Mouse (Mus musculus) erythroblast, embryonic 14.5 days (primary cell): Measurements from ENCODE around the gene Mcu. TPM values are rescaled to one million over a fixed set of nuclear protein-coding genes. Genes with fewer than 3 reads are reported as not detected.

Experiments
- H3K27me3 ChIP-seq: 2 replicates; pipeline ENCODE4 v1.6.1; 2012; ENCODE audit warnings: inconsistent platforms; ENCODE audit not compliant: control insufficient read depth
- H3K36me3 ChIP-seq: 2 replicates; pipeline ENCODE4 v1.6.1; 2012; ENCODE audit warnings: mild to moderate bottlenecking, inconsistent platforms; ENCODE audit not compliant: control insufficient read depth
- H3K4me1 ChIP-seq: 2 replicates; pipeline ENCODE4 v1.6.1; 2012; ENCODE audit warnings: inconsistent platforms; ENCODE audit not compliant: control insufficient read depth
- H3K4me3 ChIP-seq: replicated peaks from 2 replicates; pipeline ENCODE3; 2012; ENCODE audit warnings: moderate library complexity, mild to moderate bottlenecking, inconsistent platforms
- H3K9me3 ChIP-seq: 2 replicates; pipeline ENCODE4 v1.6.1; 2012; ENCODE audit warnings: low read length, inconsistent platforms, mixed read lengths; ENCODE audit not compliant: control insufficient read depth
- GATA1 ChIP-seq: IDR thresholded peaks from 2 replicates; pipeline ENCODE4 v1.6.1; 2012; ENCODE audit warnings: low read length, inconsistent platforms, mixed read lengths
- TAL1 ChIP-seq: IDR thresholded peaks from 3 replicates; pipeline ENCODE4 v1.6.1; 2012; ENCODE audit warnings: low read length, inconsistent platforms, mixed read lengths
- polyA plus RNA-seq: library from polyadenylated mRNA; stranded (reverse); fragments of >175 nt; gene quantifications from 2 replicates; pipeline ENCODE4 v1.2.3, GENCODE M21; 2012

The Mcu gene
- polyA plus RNA-seq: 0.36 and 0.67 TPM in 2 replicates

DNA sequence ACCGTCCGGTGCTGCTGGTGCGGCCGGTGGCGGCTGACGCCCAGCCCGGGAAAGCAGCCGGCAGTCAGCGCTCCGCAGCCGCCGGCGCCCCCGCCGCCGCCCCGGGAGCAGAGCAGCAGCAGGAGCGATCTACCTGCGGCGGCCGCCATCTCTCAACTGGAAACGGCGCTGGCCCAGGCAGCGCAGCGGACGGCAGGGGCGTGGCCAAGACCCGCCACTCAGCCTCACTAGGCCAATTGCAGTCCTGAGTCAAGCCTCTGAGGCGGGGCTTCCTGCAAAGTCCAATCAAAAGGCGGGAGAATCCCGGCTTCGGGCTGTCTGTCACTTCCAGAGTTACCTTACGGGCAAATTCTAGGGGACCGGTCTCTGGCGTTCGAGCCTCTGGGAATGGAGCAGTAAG is at the start of gene Mcu:
TSS of gene Mcu (minus strand) at position 171 of the 400 bp plus-strand sequence.
- TF ChIP-seq GATA1: no peak
- no peak for TF ChIP-seq TAL1
- Histone ChIP-seq H3K4me1 (peaks cover 24% of the 10 kb centered on the region), H3K9me3 (no peaks in the 10 kb centered on the region), H3K27me3 (peaks cover 27% of the 10 kb centered on the region), H3K36me3 (no peaks in the 10 kb centered on the region), H3K4me3 (peak within 1 kb of the TSS; percentile 88)

DNA sequence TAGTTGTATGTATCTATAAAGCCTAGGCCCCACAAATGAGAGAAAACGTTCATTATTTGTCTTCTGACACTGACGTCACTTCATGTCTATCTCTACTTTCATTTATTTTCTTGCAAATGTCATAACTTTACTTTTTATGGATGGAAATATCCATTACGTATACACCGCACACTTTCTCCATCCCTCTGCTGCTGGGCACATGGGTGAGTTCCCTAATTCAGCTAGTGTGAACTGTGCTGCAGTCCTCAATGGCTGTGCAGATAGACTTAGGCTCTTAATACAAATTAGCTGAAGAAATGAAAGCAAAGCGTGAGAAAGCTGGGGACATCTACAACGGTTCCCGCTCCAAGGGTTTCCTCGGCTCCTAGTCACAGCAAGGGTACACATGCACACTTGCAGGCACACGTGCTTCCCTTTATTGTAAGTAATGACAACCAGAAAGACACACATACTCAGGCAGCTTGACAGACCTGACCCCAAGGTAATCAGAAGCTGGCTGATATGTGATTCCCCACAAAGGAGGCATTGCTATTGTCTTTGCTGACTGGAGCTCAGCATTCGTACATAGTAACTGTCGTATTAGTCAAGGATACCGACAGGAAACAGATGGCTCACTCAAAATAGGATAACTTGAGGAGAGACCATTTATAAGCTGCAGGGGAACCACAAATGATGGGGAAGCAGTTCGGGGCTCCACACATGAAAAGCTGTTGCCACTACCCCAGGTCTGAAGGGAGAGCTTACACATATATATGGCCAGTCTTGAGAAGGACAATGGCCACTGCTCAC is 49.2 kb upstream of the Mcu start:
- H3K4me1 ChIP-seq: no peaks in the 10 kb centered on the region
- H3K36me3 ChIP-seq: no peaks in the 10 kb centered on the region
- TF ChIP-seq TAL1 (no peak), GATA1 (no peak)
- H3K27me3 ChIP-seq: no peaks in the 10 kb centered on the region
- no peak overlapping the region for H3K4me3 ChIP-seq
- H3K9me3 ChIP-seq: no peaks in the 10 kb centered on the region

DNA sequence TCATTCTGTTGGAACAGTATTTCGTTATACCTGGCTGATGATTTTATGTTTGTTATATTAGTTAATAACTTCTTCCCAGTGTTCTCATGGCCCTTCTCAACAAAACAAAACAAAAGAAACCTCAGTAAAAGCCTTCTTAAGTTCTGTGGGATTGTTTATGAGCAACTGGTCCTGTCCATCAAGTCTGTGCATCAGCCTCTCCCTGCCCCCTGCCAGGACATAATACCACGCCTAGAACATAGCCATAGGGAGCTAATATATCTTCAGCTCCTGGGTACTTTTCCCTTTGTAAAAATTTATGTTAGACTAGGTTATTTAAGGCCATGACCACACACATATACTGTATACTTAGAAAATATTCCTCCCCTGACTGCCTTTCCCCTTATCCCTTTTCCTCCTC is 48.3 kb upstream of the Mcu start:
- no peaks in the 10 kb centered on the region for H3K4me1 ChIP-seq
- H3K9me3 ChIP-seq: no peaks in the 10 kb centered on the region
- H3K36me3 ChIP-seq: no peaks in the 10 kb centered on the region
- no peak for TF ChIP-seq TAL1
- H3K27me3 ChIP-seq: no peaks in the 10 kb centered on the region
- no peak overlapping the region for H3K4me3 ChIP-seq

- Histone ChIP-seq H3K4me3 (no peak overlapping the region), H3K4me1 (no peaks in the 10 kb centered on the region), H3K36me3 (no peaks in the 10 kb centered on the region), H3K9me3 (no peaks in the 10 kb centered on the region), H3K27me3 (no peaks in the 10 kb centered on the region)
- no peak for TF ChIP-seq GATA1
- no peak for TF ChIP-seq TAL1
Measured at GRCm38 (mm10) chr10:59656799-59657198, 40.3 kb upstream of the Mcu start.

- Histone ChIP-seq H3K9me3 (peaks cover 3% of the 10 kb centered on the region; the same call in 1 of the 2 replicates), H3K36me3 (no peaks in the 10 kb centered on the region), H3K27me3 (no peaks in the 10 kb centered on the region), H3K4me3 (no peak overlapping the region), H3K4me1 (no peaks in the 10 kb centered on the region)
- no peak for TF ChIP-seq TAL1
- TF ChIP-seq GATA1: no peak
Measured at GRCm38 (mm10) chr10:59646821-59647378, 30.4 kb upstream of the Mcu start.

GRCm38 (mm10) chr10:59645153-59645552 is 28.7 kb upstream of the Mcu start:
- no peak for TF ChIP-seq GATA1
- no peak for TF ChIP-seq TAL1
- H3K4me3 ChIP-seq: no peak overlapping the region
- no peaks in the 10 kb centered on the region for H3K36me3 ChIP-seq
- H3K9me3 ChIP-seq: peaks cover 3% of the 10 kb centered on the region; the same call in 1 of the 2 replicates
- H3K4me1 ChIP-seq: no peaks in the 10 kb centered on the region
- H3K27me3 ChIP-seq: no peaks in the 10 kb centered on the region

DNA sequence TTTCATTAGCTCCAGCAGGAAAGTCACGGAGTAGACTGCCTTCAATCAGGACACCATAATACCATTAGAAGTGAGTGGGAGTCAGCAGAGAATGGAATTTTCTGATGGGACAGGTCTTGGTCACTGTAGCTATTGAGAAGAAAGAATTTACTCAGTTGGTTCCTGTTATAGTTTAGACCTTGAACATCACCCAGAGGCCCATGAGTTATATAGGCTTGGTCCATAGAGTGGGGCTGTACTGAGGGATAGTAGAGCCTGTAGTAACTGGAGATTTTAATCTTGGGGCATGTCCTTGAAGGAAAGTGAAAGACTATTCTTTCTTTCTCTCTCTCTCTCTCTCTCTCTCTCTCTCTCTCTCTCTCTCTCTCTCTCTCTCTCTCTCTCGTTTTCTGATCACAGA is 28.2 kb upstream of the Mcu start:
- no peak for TF ChIP-seq GATA1
- TF ChIP-seq TAL1: no peak
- Histone ChIP-seq H3K4me3 (no peak overlapping the region), H3K36me3 (no peaks in the 10 kb centered on the region)

DNA sequence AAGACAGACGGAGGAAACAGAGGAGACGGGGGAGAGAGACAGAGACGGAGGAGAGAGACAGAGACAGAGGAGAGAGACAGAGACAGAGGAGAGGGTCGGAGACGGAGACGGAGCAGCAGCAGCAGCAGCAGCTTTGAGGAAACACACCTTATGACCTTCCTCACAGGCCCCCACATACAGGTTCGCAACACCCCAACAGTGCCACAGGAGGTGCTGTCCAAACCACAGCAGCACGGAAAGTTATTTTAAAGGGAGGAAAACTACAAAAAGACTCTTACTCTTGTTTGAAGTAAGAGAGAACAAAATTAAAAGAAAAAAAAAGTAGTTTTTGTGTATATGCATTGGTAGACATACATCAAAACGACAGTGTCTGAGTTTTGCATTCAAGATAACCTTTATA is 27.2 kb upstream of the Mcu start:
- H3K4me3 ChIP-seq: no peak overlapping the region
- TF ChIP-seq GATA1 (no peak), TAL1 (no peak)
- H3K9me3 ChIP-seq: peaks cover 3% of the 10 kb centered on the region; the same call in 1 of the 2 replicates
- H3K36me3 ChIP-seq: no peaks in the 10 kb centered on the region
- no peaks in the 10 kb centered on the region for H3K27me3 ChIP-seq
- H3K4me1 ChIP-seq: no peaks in the 10 kb centered on the region

More for the DNA sequence above, 28.2 kb upstream of the Mcu start:
- Histone ChIP-seq H3K27me3 (no peaks in the 10 kb centered on the region), H3K4me1 (no peaks in the 10 kb centered on the region), H3K9me3 (peaks cover 3% of the 10 kb centered on the region; the same call in 1 of the 2 replicates)

DNA sequence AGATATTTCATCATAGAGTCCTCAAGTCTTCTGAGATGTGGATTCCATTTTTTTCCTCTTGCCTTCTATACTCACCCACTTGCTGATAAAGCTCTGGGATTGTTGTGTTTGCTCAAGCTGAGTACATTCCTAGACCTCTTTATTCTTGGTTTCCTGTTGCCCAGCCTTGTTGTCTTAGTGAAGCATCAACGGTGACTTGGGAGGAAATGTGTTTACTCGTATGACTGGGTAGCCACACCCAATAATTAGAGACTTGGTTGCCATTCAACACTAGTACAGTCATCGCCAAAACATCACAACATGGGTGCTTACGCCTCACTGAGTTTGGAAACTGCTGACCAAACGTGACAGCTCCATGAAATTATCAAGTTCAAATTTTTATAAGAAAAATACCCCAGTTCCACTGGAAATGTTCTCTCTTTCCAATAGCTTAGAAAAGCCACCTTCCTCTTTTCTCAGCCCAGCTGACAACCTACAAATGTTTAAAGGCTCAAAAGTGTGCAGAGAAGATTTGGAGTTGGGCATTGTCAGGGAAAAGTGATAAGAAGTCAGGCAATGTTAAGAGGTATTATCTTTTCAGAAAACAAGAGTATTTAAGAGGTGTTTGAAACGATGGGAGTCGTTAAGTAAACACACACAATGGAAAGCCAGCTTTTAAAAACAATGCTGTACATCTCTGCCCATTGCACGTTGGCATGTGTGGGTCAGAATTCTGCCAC is 26.3 kb upstream of the Mcu start:
- Histone ChIP-seq H3K9me3 (peaks cover 2% of the 10 kb centered on the region; the same call in 1 of the 2 replicates), H3K27me3 (no peaks in the 10 kb centered on the region), H3K36me3 (no peaks in the 10 kb centered on the region), H3K4me3 (no peak overlapping the region), H3K4me1 (no peaks in the 10 kb centered on the region)
- no peak for TF ChIP-seq TAL1
- TF ChIP-seq GATA1: no peak
